Mouse (Mus musculus) kidney, postnatal 25 days (tissue): ENCODE results near the gene Chmp4b.

Experiments used
- DNase-seq, 2 experiments: peaks; one replicate each; pipeline ENCODE4 v3.0.0; 2021; ENCODE audit warnings: mixed read lengths in 2 of 2

Chmp4b gene

GRCm38 (mm10) chr2:154723473-154723872 is 72.0 kb downstream of the Chmp4b start:
- DNase-seq, result peak in 1 of 2 experiments; percentile 9

DNA sequence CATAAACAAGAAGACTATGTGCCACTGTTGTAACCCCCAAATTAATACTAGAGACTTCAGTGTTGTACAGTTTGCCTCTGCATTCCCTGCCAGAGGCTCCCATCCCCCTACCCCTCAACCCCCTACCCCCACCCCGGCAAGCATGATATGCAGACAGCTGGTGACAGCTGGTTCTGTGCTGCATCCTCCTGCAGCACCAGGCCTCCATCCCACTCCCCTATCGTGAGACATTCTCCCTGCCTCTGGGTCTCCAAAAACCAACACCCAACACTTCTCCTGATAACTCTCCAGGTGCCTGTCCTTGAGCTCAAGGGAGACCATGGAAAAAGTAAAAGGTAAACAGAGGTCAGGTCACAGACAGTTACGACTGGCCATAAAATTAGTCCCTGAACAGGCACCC is 78.2 kb downstream of the Chmp4b start:
- DNase-seq, result no peak

- peak in 1 of 2 experiments; percentile 14 for DNase-seq
These were observed 79.3 kb downstream of the Chmp4b start for GRCm38 (mm10) chr2:154730841-154731240.

DNA sequence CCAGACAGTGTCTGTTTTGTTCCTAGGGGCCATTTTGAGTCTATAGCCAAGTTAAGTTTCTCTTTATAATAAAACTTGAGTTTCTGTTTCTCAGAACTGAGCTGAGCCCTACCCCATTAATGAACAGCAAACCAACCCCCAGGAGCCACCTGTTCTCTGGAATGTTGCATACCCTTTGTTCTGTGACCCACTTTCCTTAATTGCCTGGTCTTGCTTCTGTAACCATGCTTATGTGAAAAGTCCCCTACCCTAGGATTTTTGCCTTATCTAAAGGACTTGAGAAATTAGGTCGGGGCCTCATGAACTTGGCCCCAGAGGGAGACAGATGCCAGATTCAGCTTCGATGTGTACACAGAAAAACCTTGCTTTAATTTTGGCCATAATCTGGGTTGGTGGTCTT is 80.4 kb downstream of the Chmp4b start:
- no peak for DNase-seq

DNA sequence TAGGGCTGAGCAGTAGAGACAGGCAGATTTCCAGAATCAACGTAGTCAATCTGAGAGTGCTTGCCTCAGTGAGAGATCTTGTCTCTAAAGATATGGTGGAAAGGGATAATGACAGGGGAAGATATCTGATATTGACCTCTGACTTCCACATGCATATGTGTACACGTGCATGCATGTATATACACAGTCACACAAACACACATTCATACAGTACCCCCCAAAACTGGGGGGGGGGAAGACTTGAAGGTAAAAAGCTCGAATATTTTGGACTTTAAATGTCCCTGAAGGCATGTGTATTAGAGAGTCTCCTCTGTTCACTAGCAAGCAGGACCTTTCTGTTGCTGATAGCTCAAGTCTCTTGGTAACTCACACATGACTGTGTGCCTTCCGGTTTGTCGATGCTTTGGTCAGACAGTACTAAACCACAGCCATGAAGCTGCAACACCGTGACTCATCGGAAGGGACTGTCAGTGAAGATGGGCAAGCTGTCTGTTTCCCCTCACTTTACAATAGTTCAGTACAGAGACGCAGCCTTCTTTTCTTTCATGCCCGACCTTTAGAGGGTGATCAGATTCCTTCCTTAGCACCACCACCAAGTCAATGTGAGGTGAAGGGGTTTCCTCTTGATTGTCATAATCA is 81.1 kb downstream of the Chmp4b start:
- no peak for DNase-seq

- no peak for DNase-seq
These were observed 83.5 kb downstream of the Chmp4b start for GRCm38 (mm10) chr2:154734977-154735376.

DNA sequence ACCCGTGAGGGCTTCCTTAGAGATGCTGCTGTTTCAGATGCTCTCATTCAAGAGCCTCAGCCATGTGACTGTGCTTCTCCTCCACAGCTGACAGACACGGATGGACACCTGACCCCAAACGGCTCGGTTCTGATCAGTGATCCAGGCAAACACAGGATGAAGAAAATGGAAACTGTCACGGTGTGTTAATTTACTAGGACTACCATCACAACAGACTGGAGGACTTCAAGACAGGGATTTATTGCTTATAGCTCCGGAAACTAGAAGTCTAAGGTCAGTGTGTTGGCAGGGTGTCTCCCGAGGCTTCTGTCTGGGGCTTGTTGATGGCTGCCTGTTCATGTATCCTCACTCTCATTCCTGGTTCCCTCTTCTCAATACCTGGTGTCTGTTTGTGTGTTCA is 83.9 kb downstream of the Chmp4b start:
- DNase-seq, result no peak

- DNase-seq, result no peak
These were observed 84.5 kb downstream of the Chmp4b start for GRCm38 (mm10) chr2:154735986-154736385.

GRCm38 (mm10) chr2:154738621-154739020 is 87.1 kb downstream of the Chmp4b start:
- DNase-seq, result no peak

DNA sequence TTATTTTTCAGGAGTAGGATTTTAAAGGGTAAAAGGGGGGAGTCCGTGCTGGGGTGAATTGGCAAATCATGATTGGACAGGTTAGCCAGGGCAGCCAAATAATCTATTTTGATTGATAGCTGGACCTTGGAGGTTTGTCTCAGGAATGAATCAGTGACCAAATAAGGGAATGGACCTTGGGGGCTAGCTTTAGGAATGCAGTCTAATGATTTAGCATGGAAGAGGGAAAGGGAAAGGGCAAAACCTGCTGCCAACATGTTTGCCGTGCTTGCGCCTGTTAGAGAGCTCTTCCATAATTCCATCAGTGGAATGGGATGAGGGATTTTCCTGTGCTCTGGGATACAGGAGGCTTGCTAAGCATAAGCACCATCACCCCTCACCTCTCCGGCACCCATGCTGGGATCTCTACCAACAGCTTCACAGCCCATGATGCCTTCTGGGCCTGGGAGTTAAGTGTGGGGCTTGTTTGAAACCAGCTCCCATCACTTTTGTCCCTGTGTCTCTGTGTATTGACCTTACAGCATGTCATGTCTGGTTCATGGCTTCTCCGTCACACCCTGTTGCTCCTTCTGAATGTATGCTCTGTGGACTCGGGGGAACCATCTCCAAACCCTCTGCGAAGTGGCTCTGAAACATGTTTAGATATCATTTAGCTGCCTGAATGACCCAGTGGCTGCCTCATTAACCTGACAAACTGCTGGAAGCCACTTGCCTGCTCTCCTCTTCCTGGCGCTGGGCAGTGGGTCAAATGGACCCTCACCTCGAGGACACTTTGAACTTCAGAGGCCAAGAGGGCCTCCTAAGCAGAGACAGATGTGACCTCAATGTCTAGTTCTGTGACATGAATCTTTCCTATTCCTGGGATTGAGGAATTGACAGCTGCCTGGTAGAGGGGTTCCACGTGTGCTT is 91.7 kb downstream of the Chmp4b start:
- no peak for DNase-seq

DNA sequence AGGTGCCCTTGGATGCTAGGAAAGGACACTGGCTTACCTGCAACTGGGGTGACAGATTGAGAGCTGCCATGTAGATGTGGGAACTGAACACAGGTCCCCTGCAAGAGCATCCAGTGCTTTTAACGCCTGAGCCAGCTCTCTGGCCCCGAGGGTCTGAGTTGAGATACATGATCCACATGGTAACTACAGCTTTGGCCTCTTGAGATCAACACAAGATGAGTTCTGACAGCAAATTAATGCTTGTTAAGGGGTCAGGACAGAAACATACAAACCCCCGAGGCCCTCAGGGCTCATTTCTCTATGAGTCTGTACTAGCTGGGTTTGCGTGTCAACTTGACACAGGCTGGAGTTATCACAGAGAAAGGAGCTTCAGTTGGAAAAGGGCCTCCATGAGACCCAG is 92.4 kb downstream of the Chmp4b start:
- DNase-seq, result no peak
